Mouse (Mus musculus) adrenal gland, adult 8-10 months (tissue): ENCODE data around the gene Lcp1. TPM values are rescaled to one million over a fixed set of nuclear protein-coding genes. Genes with fewer than 3 reads are reported as not detected.
"Not testable (repeated sequence)": the region's sequence is repeated elsewhere in the genome, so short reads cannot be mapped to it uniquely, and the experiment has no call there.

ENCODE experiments used
- DNase-seq: peaks from one replicate; pipeline ENCODE4 v3.0.0; 2022
- total RNA-seq, 4 experiments: library from RNA; stranded (reverse); gene quantifications; 2 replicates each; pipeline ENCODE4 v1.2.4; 2022

Gene Lcp1
- total RNA-seq: 10 to 100 TPM; 17.9 to 35.1 (median 25.2) TPM

GRCm38 (mm10) chr14:75130501-75131318 lies at the start of gene Lcp1, which contains the start of gene Lrrc63:
Lcp1 (plus strand) TSS chr14:75131101.
Lrrc63 (minus strand) TSS chr14:75130881.
- peak; percentile 54 for DNase-seq

- no peak for DNase-seq
Observed at GRCm38 (mm10) chr14:75102956-75103355, 27.9 kb upstream of the Lcp1 start.

- DNase-seq: no peak
Observed at GRCm38 (mm10) chr14:75121658-75122057, 9.2 kb upstream of the Lcp1 start.

GRCm38 (mm10) chr14:75131324-75131935 lies 529 bp downstream of the Lcp1 start:
- no peak for DNase-seq

- no peak for DNase-seq
Observed at GRCm38 (mm10) chr14:75136119-75136966, 5.4 kb downstream of the Lcp1 start.

GRCm38 (mm10) chr14:75138503-75138902 lies 7.6 kb downstream of the Lcp1 start:
- DNase-seq: no peak

GRCm38 (mm10) chr14:75139225-75139624 lies 8.3 kb downstream of the Lcp1 start:
- DNase-seq: no peak

- not testable (repeated sequence) for DNase-seq
Observed at GRCm38 (mm10) chr14:75147706-75148105, 16.8 kb downstream of the Lcp1 start.

- no peak for DNase-seq
Observed at GRCm38 (mm10) chr14:75148229-75148628, 17.3 kb downstream of the Lcp1 start.

GRCm38 (mm10) chr14:75150653-75151052 lies 19.8 kb downstream of the Lcp1 start:
- DNase-seq: no peak

GRCm38 (mm10) chr14:75151146-75151545 lies 20.2 kb downstream of the Lcp1 start:
- DNase-seq: no peak

GRCm38 (mm10) chr14:75154481-75154880 lies 23.6 kb downstream of the Lcp1 start:
- DNase-seq: no peak

GRCm38 (mm10) chr14:75159375-75159774 lies 28.5 kb downstream of the Lcp1 start:
- no peak for DNase-seq

GRCm38 (mm10) chr14:75163866-75164265 lies 33.0 kb downstream of the Lcp1 start:
- DNase-seq: no peak

GRCm38 (mm10) chr14:75164345-75164744 lies 33.4 kb downstream of the Lcp1 start:
- DNase-seq: no peak

- no peak for DNase-seq
Observed at GRCm38 (mm10) chr14:75165574-75166131, 34.8 kb downstream of the Lcp1 start.

GRCm38 (mm10) chr14:75168501-75168900 lies 37.6 kb downstream of the Lcp1 start:
- DNase-seq: no peak

GRCm38 (mm10) chr14:75170546-75170945 lies 39.6 kb downstream of the Lcp1 start:
- no peak for DNase-seq

GRCm38 (mm10) chr14:75174296-75174695 lies 43.4 kb downstream of the Lcp1 start:
- DNase-seq: no peak

- no peak for DNase-seq
Observed at GRCm38 (mm10) chr14:75174731-75175555, 44.0 kb downstream of the Lcp1 start.

GRCm38 (mm10) chr14:75175781-75176180 lies 44.9 kb downstream of the Lcp1 start:
- DNase-seq: no peak
